In genomic region chr9:79944872-79945271, GRCm38 (mm10) we compare ENCODE assay signal across 19 mouse cellular contexts.
DNase-seq lines count a peak whose midpoint lies in the region; ATAC-seq and TF ChIP-seq lines count a peak whose summit lies in the region.
"Had no signal": no experiment of that assay in that cellular context is flagged by ENCODE, and none has a peak within 500 bp of the region (broad histone marks: within the 10 kb centered on the region; RNA-seq: fewer than 3 reads in every experiment).

No protein-coding gene starts in this region.

- H3K4me2 ChIP-seq in lung, embryonic 14.5 days = 0 out of 2 replicates have a peak overlapping the region, but pooled peaks have one; percentile 18
- no peak overlapping the region for H3K4me2 ChIP-seq in midbrain, embryonic 11.5 days
- H3K4me2 ChIP-seq in midbrain, postnatal 0 days (ENCODE audit: low read depth, low read length, poor library complexity, severe bottlenecking) = no peak overlapping the region
- H3K4me2 ChIP-seq in intestine, postnatal 0 days (replicated peaks; ENCODE audit: low read depth) = peak overlapping the region; percentile 30; the same call in 1 of the 2 replicates
- no peak overlapping the region for H3K4me2 ChIP-seq in stomach, postnatal 0 days (replicated peaks; ENCODE audit: low read depth)
- H3K4me2 ChIP-seq: forebrain, embryonic 13.5 days; heart, embryonic 12.5 days; hindbrain, embryonic 13.5 days had no signal

- no peaks in the 10 kb centered on the region for H3K36me3 ChIP-seq in lung, embryonic 14.5 days (ENCODE audit: insufficient read depth)
- H3K36me3 ChIP-seq in midbrain, embryonic 11.5 days (ENCODE audit: control insufficient read depth, insufficient read depth, low read length) = no peaks in the 10 kb centered on the region
- H3K36me3 ChIP-seq in midbrain, postnatal 0 days (ENCODE audit: insufficient read depth, low read length) = no peaks in the 10 kb centered on the region
- H3K36me3 ChIP-seq in intestine, postnatal 0 days (ENCODE audit: control insufficient read depth, insufficient read depth) = no peaks in the 10 kb centered on the region
- H3K36me3 ChIP-seq in stomach, postnatal 0 days (ENCODE audit: control insufficient read depth, insufficient read depth, low read length) = no peaks in the 10 kb centered on the region
- H3K36me3 ChIP-seq: embryonic facial prominence, embryonic 10.5 days; heart, embryonic 12.5 days; hindbrain, embryonic 13.5 days had no signal

- no peak for TF ChIP-seq CTCF in lung, embryonic 14.5 days (IDR thresholded peaks at IDR 0.05; ENCODE audit: low read depth)
- TF ChIP-seq CTCF in lung, adult 2 months (IDR thresholded peaks at IDR 0.05; ENCODE audit: insufficient read depth, low read length) = no peak
- no peak for TF ChIP-seq CTCF in midbrain, postnatal 0 days (IDR thresholded peaks at IDR 0.05)
- TF ChIP-seq CTCF in intestine, postnatal 0 days (IDR thresholded peaks at IDR 0.05; ENCODE audit: low read depth) = no peak
- no peak for TF ChIP-seq CTCF in stomach, postnatal 0 days (IDR thresholded peaks at IDR 0.05; ENCODE audit: low read depth)

- H3K27ac ChIP-seq in lung, embryonic 14.5 days (ENCODE audit: low read depth) = peak overlapping the region; percentile 50; the same call in 1 of the 2 replicates
- H3K27ac ChIP-seq in midbrain, embryonic 11.5 days (ENCODE audit: low read depth, low read length) = no peak overlapping the region
- no peak overlapping the region for H3K27ac ChIP-seq in midbrain, postnatal 0 days (ENCODE audit: low read depth, low read length)
- H3K27ac ChIP-seq in intestine, postnatal 0 days (ENCODE audit: low read depth, low read length) = no peak overlapping the region
- 0 out of 2 replicates have a peak overlapping the region, but pooled peaks have one; percentile 26 for H3K27ac ChIP-seq in stomach, postnatal 0 days (replicated peaks)
- H3K27ac ChIP-seq: embryonic facial prominence, embryonic 10.5 days; forebrain, embryonic 13.5 days; hindbrain, embryonic 13.5 days; hindbrain, postnatal 0 days had no signal

- TF ChIP-seq EP300 in stomach, postnatal 0 days (optimal IDR thresholded peaks at IDR 0.05) = no peak

- H3K27me3 ChIP-seq in lung, embryonic 14.5 days (ENCODE audit: insufficient read depth, low read length) = no peaks in the 10 kb centered on the region
- H3K27me3 ChIP-seq in midbrain, embryonic 11.5 days (ENCODE audit: control insufficient read depth, insufficient read depth, low read length) = no peaks in the 10 kb centered on the region
- H3K27me3 ChIP-seq in midbrain, postnatal 0 days (ENCODE audit: insufficient read depth, low read length) = no peaks in the 10 kb centered on the region
- H3K27me3 ChIP-seq in intestine, postnatal 0 days (replicated peaks; ENCODE audit: control insufficient read depth, insufficient read depth, low read length) = no peaks in the 10 kb centered on the region
- H3K27me3 ChIP-seq in stomach, postnatal 0 days (ENCODE audit: control insufficient read depth, insufficient read depth, low read length) = no peaks in the 10 kb centered on the region
- H3K27me3 ChIP-seq: forebrain, embryonic 13.5 days; heart, embryonic 12.5 days; hindbrain, embryonic 13.5 days had no signal

- DNase-seq in lung, embryonic 14.5 days = peak; percentile 63
- no peak for DNase-seq in lung, adult 2 months
- DNase-seq in midbrain, embryonic 11.5 days (ENCODE audit: low spot score, missing footprints) = peak; percentile 76
- DNase-seq in midbrain, postnatal 0 days (ENCODE audit: low spot score) = no peak
- peak; percentile 7 for DNase-seq in stomach, postnatal 0 days (ENCODE audit: low spot score)
- DNase-seq in ovary, postnatal 36 days (ENCODE audit: low spot score) = no peak
- DNase-seq in cerebellum, adult 9-10 months = no peak
- DNase-seq: adrenal gland, postnatal 10 days; cerebellum, adult 11-12 months; cerebellum, adult 9-11 months; forebrain, postnatal 0 days; gastrocnemius, postnatal 36 days; heart, adult 18-20 months had no signal

- WGBS in lung, embryonic 14.5 days = 12% methylated on average over 6 of the region's 6 CpGs
- 30% methylated on average over 6 of the region's 6 CpGs for WGBS in lung, adult 2 months
- WGBS in midbrain, embryonic 11.5 days = 66% methylated on average over 6 of the region's 6 CpGs
- 74% methylated on average over 6 of the region's 6 CpGs for WGBS in midbrain, postnatal 0 days
- WGBS in intestine, postnatal 0 days = 30% methylated on average over 6 of the region's 6 CpGs
- WGBS in stomach, postnatal 0 days = 19% methylated on average over 6 of the region's 6 CpGs

- peak; percentile 55; the same call in 1 of the 2 replicates for ATAC-seq in lung, embryonic 14.5 days (ENCODE audit: insufficient read depth)
- ATAC-seq in midbrain, embryonic 11.5 days (ENCODE audit: low FRiP score) = no peak
- ATAC-seq in midbrain, postnatal 0 days (ENCODE audit: low FRiP score) = no peak
- ATAC-seq in intestine, postnatal 0 days = no peak
- peak; percentile 47; the same call in 1 of the 2 replicates for ATAC-seq in stomach, postnatal 0 days (ENCODE audit: low FRiP score, low TSS enrichment)
- ATAC-seq: forebrain, embryonic 13.5 days; forebrain, postnatal 0 days; hindbrain, postnatal 0 days had no signal

- TF ChIP-seq POLR2A in lung, adult 2 months (IDR thresholded peaks at IDR 0.05; ENCODE audit: borderline replicate concordance, extremely low read depth, low read depth, low read length) = no peak

- no peak overlapping the region for H3K9ac ChIP-seq in lung, embryonic 14.5 days
- no peak overlapping the region for H3K9ac ChIP-seq in midbrain, embryonic 11.5 days (ENCODE audit: low read length)
- H3K9ac ChIP-seq in midbrain, postnatal 0 days (replicated peaks; ENCODE audit: low read length, poor library complexity, severe bottlenecking) = no peak overlapping the region
- H3K9ac ChIP-seq in intestine, postnatal 0 days (ENCODE audit: low read depth, low read length) = no peak overlapping the region
- H3K9ac ChIP-seq in stomach, postnatal 0 days (ENCODE audit: low read length) = no peak overlapping the region
- H3K9ac ChIP-seq: forebrain, embryonic 13.5 days; forebrain, postnatal 0 days; heart, embryonic 12.5 days; hindbrain, embryonic 13.5 days had no signal

- no peaks in the 10 kb centered on the region for H3K9me3 ChIP-seq in lung, embryonic 14.5 days (ENCODE audit: low read depth, low read length)
- no peaks in the 10 kb centered on the region for H3K9me3 ChIP-seq in midbrain, embryonic 11.5 days (ENCODE audit: control insufficient read depth, low read length)
- no peaks in the 10 kb centered on the region for H3K9me3 ChIP-seq in midbrain, postnatal 0 days (ENCODE audit: low read length)
- H3K9me3 ChIP-seq in intestine, postnatal 0 days (ENCODE audit: control insufficient read depth) = no peaks in the 10 kb centered on the region
- H3K9me3 ChIP-seq in stomach, postnatal 0 days (ENCODE audit: control insufficient read depth, low read length) = no peaks in the 10 kb centered on the region
- H3K9me3 ChIP-seq: embryonic facial prominence, embryonic 10.5 days; forebrain, embryonic 13.5 days; heart, embryonic 12.5 days; hindbrain, embryonic 13.5 days had no signal

- no peak overlapping the region for H3K4me3 ChIP-seq in lung, embryonic 14.5 days (ENCODE audit: low read depth, low read length)
- H3K4me3 ChIP-seq in lung, adult 2 months (replicated peaks; ENCODE audit: extremely low read depth, low read depth, low read length) = no peak overlapping the region
- no peak overlapping the region for H3K4me3 ChIP-seq in midbrain, embryonic 11.5 days (ENCODE audit: low read depth, low read length)
- no peak overlapping the region for H3K4me3 ChIP-seq in midbrain, postnatal 0 days (ENCODE audit: low read depth, low read length)
- no peak overlapping the region for H3K4me3 ChIP-seq in intestine, postnatal 0 days (ENCODE audit: low read depth, low read length)
- no peak overlapping the region for H3K4me3 ChIP-seq in stomach, postnatal 0 days (ENCODE audit: low read depth, low read length)
- H3K4me3 ChIP-seq: embryonic facial prominence, embryonic 10.5 days; forebrain, embryonic 13.5 days; heart, embryonic 12.5 days; hindbrain, embryonic 13.5 days had no signal

- H3K4me1 ChIP-seq in lung, embryonic 14.5 days (ENCODE audit: insufficient read depth) = peaks cover 7% of the 10 kb centered on the region
- peaks cover 7% of the 10 kb centered on the region for H3K4me1 ChIP-seq in lung, adult 2 months (ENCODE audit: control insufficient read depth, insufficient read depth, low read length)
- no peaks in the 10 kb centered on the region for H3K4me1 ChIP-seq in midbrain, embryonic 11.5 days (ENCODE audit: control insufficient read depth, insufficient read depth, low read length)
- H3K4me1 ChIP-seq in midbrain, postnatal 0 days (ENCODE audit: insufficient read depth, low read length) = no peaks in the 10 kb centered on the region
- no peaks in the 10 kb centered on the region for H3K4me1 ChIP-seq in intestine, postnatal 0 days (replicated peaks; ENCODE audit: control insufficient read depth, insufficient read depth, low read length)
- no peaks in the 10 kb centered on the region for H3K4me1 ChIP-seq in stomach, postnatal 0 days (replicated peaks; ENCODE audit: control insufficient read depth, insufficient read depth)
- H3K4me1 ChIP-seq: forebrain, embryonic 13.5 days; hindbrain, embryonic 13.5 days had no signal

Comparison
In these comparisons a context has a peak if more than half of its experiments do, and no peak if none do; other contexts are left out.
1. DNase-seq: peak in lung, embryonic 14.5 days (single experiment), midbrain, embryonic 11.5 days (single experiment) and stomach, postnatal 0 days (single experiment); none in lung, adult 2 months (single experiment), midbrain, postnatal 0 days (single experiment), ovary, postnatal 36 days (single experiment) and cerebellum, adult 9-10 months (single experiment).
2. ATAC-seq: peak in lung, embryonic 14.5 days (single experiment) and stomach, postnatal 0 days (single experiment); none in midbrain, embryonic 11.5 days (single experiment), midbrain, postnatal 0 days (single experiment) and intestine, postnatal 0 days (single experiment).
3. H3K27ac ChIP-seq: peak in lung, embryonic 14.5 days (single experiment) and stomach, postnatal 0 days (single experiment); none in midbrain, embryonic 11.5 days (single experiment), midbrain, postnatal 0 days (single experiment) and intestine, postnatal 0 days (single experiment).
4. H3K4me2 ChIP-seq: peak in lung, embryonic 14.5 days (single experiment) and intestine, postnatal 0 days (single experiment); none in midbrain, embryonic 11.5 days (single experiment), midbrain, postnatal 0 days (single experiment) and stomach, postnatal 0 days (single experiment).